Mouse (Mus musculus): ENCODE results near the gene Nfia.

Nfia gene

GRCm38 (mm10) chr4:97953886-97954285, 181.4 kb downstream of the Nfia start:
- DNase-seq = peak; percentile 67 to 68

GRCm38 (mm10) chr4:97958121-97958520, 185.6 kb downstream of the Nfia start:
- DNase-seq = peak; percentile 64 to 73

GRCm38 (mm10) chr4:97962856-97963255, 190.3 kb downstream of the Nfia start:
- DNase-seq = no peak

- DNase-seq = no peak
Observed at GRCm38 (mm10) chr4:97963951-97964350, 191.4 kb downstream of the Nfia start.

- no peak for DNase-seq
Observed at GRCm38 (mm10) chr4:97968786-97969348, 196.3 kb downstream of the Nfia start.

GRCm38 (mm10) chr4:97973064-97973463, 200.5 kb downstream of the Nfia start:
- no peak for DNase-seq

GRCm38 (mm10) chr4:97974037-97974436, 201.5 kb downstream of the Nfia start:
- DNase-seq = no peak

GRCm38 (mm10) chr4:97976891-97977290, 204.4 kb downstream of the Nfia start:
- no peak for DNase-seq

- DNase-seq = no peak
Observed at GRCm38 (mm10) chr4:97984361-97984760, 211.8 kb downstream of the Nfia start.

- no peak for DNase-seq
Observed at GRCm38 (mm10) chr4:97986056-97986734, 213.7 kb downstream of the Nfia start.

GRCm38 (mm10) chr4:97986735-97987075, 214.2 kb downstream of the Nfia start:
- no peak for DNase-seq

GRCm38 (mm10) chr4:97988703-97989102, 216.2 kb downstream of the Nfia start:
- DNase-seq = no peak

- no peak for DNase-seq
Observed at GRCm38 (mm10) chr4:97990431-97990830, 217.9 kb downstream of the Nfia start.

GRCm38 (mm10) chr4:97991395-97991794, 218.9 kb downstream of the Nfia start:
- DNase-seq = peak in 1 of 2 experiments; percentile 2

- DNase-seq = no peak
Observed at GRCm38 (mm10) chr4:97991880-97992279, 219.3 kb downstream of the Nfia start.

GRCm38 (mm10) chr4:97995911-97996712, 223.6 kb downstream of the Nfia start:
- DNase-seq = peak in 1 of 2 experiments; percentile 1

- peak; percentile 39 to 44 for DNase-seq
Observed at GRCm38 (mm10) chr4:97997151-97997817, 224.8 kb downstream of the Nfia start.

- DNase-seq = no peak
Observed at GRCm38 (mm10) chr4:98002206-98002605, 229.7 kb downstream of the Nfia start.

GRCm38 (mm10) chr4:98003323-98004107, 231.0 kb downstream of the Nfia start:
- DNase-seq = no peak

- peak; percentile 55 to 57 for DNase-seq
Observed at GRCm38 (mm10) chr4:98004108-98004625, 231.6 kb downstream of the Nfia start.

- DNase-seq = no peak
Observed at GRCm38 (mm10) chr4:98004986-98005385, 232.5 kb downstream of the Nfia start.

- no peak for DNase-seq
Observed at GRCm38 (mm10) chr4:98008814-98009368, 236.4 kb downstream of the Nfia start.
